Mouse (Mus musculus) midbrain, embryonic 16.5 days (tissue): ENCODE results near the gene Txnrd2. TPM values are rescaled to one million over a fixed set of nuclear protein-coding genes. Genes with fewer than 3 reads are reported as not detected.

Experiments
- ATAC-seq: fragments of 200-750 bp; cut with Nextera tagmentation; 2 replicates; pipeline ENCODE4 v1.8.0; 2017; ENCODE audit warnings: moderate TSS enrichment
- H3K27ac ChIP-seq: fragments of 300-500 bp; sonication (generic); 2 replicates; pipeline ENCODE4 v1.5.1; 2014; ENCODE audit warnings: mild to moderate bottlenecking, low read length, mixed read lengths
- H3K27me3 ChIP-seq: fragments of 300-500 bp; sonication (generic); 2 replicates; pipeline ENCODE4 v1.6.1; 2014; ENCODE audit warnings: low read depth, low read length, mixed read lengths; ENCODE audit not compliant: control insufficient read depth, insufficient read depth
- H3K36me3 ChIP-seq: fragments of 300-500 bp; sonication (generic); 2 replicates; pipeline ENCODE4 v1.6.1; 2014; ENCODE audit warnings: mild to moderate bottlenecking, low read length, moderate library complexity, mixed read lengths; ENCODE audit not compliant: control insufficient read depth, insufficient read depth
- H3K4me1 ChIP-seq: fragments of 300-500 bp; sonication (generic); 2 replicates; pipeline ENCODE4 v1.6.1; 2014; ENCODE audit warnings: mild to moderate bottlenecking, low read length, mixed read lengths; ENCODE audit not compliant: control insufficient read depth, insufficient read depth
- H3K4me2 ChIP-seq: fragments of 300-500 bp; sonication (generic); 2 replicates; pipeline ENCODE4 v1.6.1; 2014; ENCODE audit warnings: mild to moderate bottlenecking, low read length, mixed read lengths
- H3K4me3 ChIP-seq: fragments of 300-500 bp; sonication (generic); 2 replicates; pipeline ENCODE4 v1.5.1; 2014; ENCODE audit warnings: low read depth, mild to moderate bottlenecking, low read length, moderate library complexity, mixed read lengths
- H3K9ac ChIP-seq: fragments of 300-500 bp; sonication (generic); 2 replicates; pipeline ENCODE4 v1.6.1; 2014; ENCODE audit warnings: low read depth, low read length, mixed read lengths
- H3K9me3 ChIP-seq: fragments of 300-500 bp; sonication (generic); replicated peaks from 2 replicates; pipeline ENCODE4 v1.6.1; 2014; ENCODE audit warnings: mild to moderate bottlenecking, low read length, mixed read lengths; ENCODE audit not compliant: control insufficient read depth, poor library complexity, severe bottlenecking
- WGBS: fragments of 180-500 bp; shearing (Covaris S2); extraction: QIAGEN DNeasy Blood & Tissue Kit; methylation state at CpG from one replicate; pipeline ENCODE4 v1.1.7; 2014; 5-methylcytosine and 5-hydroxymethylcytosine counted together
- polyA plus RNA-seq: library from polyadenylated mRNA; unstranded; fragments of >200 nt; fragmentation: Nextera tagmentation; extraction: Ambion mirVana; gene quantifications from 2 replicates; pipeline ENCODE4 v1.2.1, GENCODE M21; 2015

Gene Txnrd2
- polyA plus RNA-seq, 1 experiment from 2014 or later = 36.6 TPM

- Histone ChIP-seq H3K4me3 (no peak overlapping the region), H3K4me1 (no peaks in the 10 kb centered on the region), H3K9ac (no peak overlapping the region), H3K27me3 (no peaks in the 10 kb centered on the region), H3K9me3 (no peaks in the 10 kb centered on the region), H3K27ac (no peak overlapping the region), H3K36me3 (no peaks in the 10 kb centered on the region), H3K4me2 (no peak overlapping the region)
- no peak for ATAC-seq
- 90% methylated on average over 8 of the region's 8 CpGs for WGBS
Measured at GRCm38 (mm10) chr16:18523563-18524245, 97.5 kb downstream of the Txnrd2 start.

DNA sequence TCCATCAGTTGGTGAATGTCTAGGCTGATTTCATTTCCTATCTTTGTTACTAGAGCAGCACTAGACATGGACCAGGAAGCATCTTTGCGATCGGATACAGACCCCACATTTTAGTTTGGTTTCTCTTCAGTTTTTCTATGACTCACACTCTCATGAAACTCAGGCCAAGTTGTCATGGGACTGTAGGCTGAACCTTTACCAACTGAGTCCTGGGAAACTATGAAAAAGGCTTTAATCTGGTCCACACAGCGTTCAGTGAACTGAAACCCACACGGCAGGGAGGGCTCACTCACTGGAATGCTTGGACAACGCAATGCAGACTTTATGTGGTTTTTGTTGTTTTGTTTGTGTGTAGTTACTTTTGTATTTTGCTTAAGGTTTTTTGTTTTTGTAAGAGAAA lies 102.5 kb downstream of the Txnrd2 start:
- H3K27ac ChIP-seq = no peak overlapping the region
- H3K36me3 ChIP-seq = no peaks in the 10 kb centered on the region
- H3K4me1 ChIP-seq = no peaks in the 10 kb centered on the region
- no peak overlapping the region for H3K9ac ChIP-seq
- 74% methylated on average over 5 of the region's 5 CpGs for WGBS
- no peaks in the 10 kb centered on the region for H3K27me3 ChIP-seq
- no peak for ATAC-seq
- no peak overlapping the region for H3K4me3 ChIP-seq
- H3K9me3 ChIP-seq = no peaks in the 10 kb centered on the region
- no peak overlapping the region for H3K4me2 ChIP-seq

Other genes with a start within 250 kb of the Txnrd2 start
- gene Ccdc188, start 208.5 kb upstream of the Txnrd2 start, polyA plus RNA-seq = 0.14 TPM in 1 of 2 replicates, not detected in the other
- 13.8 and 17.9 TPM in 2 replicates for gene Zdhhc8, start 191.2 kb upstream of the Txnrd2 start, polyA plus RNA-seq
- 105 and 106 TPM in 2 replicates for gene Trmt2a, start 177.7 kb upstream of the Txnrd2 start, polyA plus RNA-seq
- gene Ranbp1, start 177.7 kb upstream of the Txnrd2 start, polyA plus RNA-seq = 359 and 384 TPM in 2 replicates
- not detected in 2 replicates for gene Gm49776, start 168.1 kb upstream of the Txnrd2 start, polyA plus RNA-seq
- 31.1 and 32.7 TPM in 2 replicates for gene Dgcr8, start 137.1 kb upstream of the Txnrd2 start, polyA plus RNA-seq
- gene Tango2, start 78.3 kb upstream of the Txnrd2 start, polyA plus RNA-seq = 78.7 and 82.5 TPM in 2 replicates
- 77.1 and 80.2 TPM in 2 replicates for gene Arvcf, start 78.2 kb upstream of the Txnrd2 start, polyA plus RNA-seq
- gene Comt, start 468 bp downstream of the Txnrd2 start, polyA plus RNA-seq = 96.6 and 112 TPM in 2 replicates
- gene Gnb1l, start 72.3 kb downstream of the Txnrd2 start, polyA plus RNA-seq = 16.5 and 17.6 TPM in 2 replicates
- gene Rtl10, start 72.5 kb downstream of the Txnrd2 start, polyA plus RNA-seq = 3.3 and 3.5 TPM in 2 replicates
- 0.33 and 0.66 TPM in 2 replicates for gene Tbx1, start 164.3 kb downstream of the Txnrd2 start, polyA plus RNA-seq
- 9.4 and 9.8 TPM in 2 replicates for gene Gp1bb, start 196.0 kb downstream of the Txnrd2 start, polyA plus RNA-seq
- 23.3 and 24.6 TPM in 2 replicates for gene Gm49601, start 200.0 kb downstream of the Txnrd2 start, polyA plus RNA-seq
- gene Sept5, start 203.6 kb downstream of the Txnrd2 start, polyA plus RNA-seq = 240 and 262 TPM in 2 replicates